ENCODE assay signal across 26 mouse cellular contexts in the genomic region with DNA sequence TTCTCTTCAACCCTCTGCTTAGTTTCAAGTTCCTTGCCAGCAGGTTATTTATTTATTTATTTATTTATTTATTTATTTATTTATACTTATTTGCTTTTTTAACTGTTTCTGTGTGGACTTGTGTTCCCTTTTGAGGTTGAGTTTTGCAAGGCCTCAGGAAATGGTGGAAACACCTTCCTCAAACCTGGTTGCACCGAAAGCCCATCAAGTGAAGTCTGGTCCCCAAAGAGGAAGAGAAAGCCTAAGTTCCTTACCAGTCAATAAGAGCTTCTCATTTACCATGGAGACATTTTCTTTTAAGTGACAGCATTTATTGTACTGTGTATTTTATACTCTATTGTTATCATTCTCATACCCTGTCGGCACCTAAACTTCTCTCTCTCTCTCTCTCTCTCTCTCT.
"Had no signal": no experiment of that assay in that cellular context is flagged by ENCODE, and none has a peak within 500 bp of the region (broad histone marks: within the 10 kb centered on the region; RNA-seq: fewer than 3 reads in every experiment).

No protein-coding gene starts in this region.

- H3K4me2 ChIP-seq: limb, embryonic 13.5 days; liver, embryonic 12.5 days; liver, embryonic 15.5 days; lung, embryonic 15.5 days; midbrain, embryonic 11.5 days; neural tube, embryonic 13.5 days had no signal

- ATAC-seq: intestine, embryonic 16.5 days; liver, embryonic 12.5 days had no signal

- H3K9ac ChIP-seq: limb, embryonic 13.5 days; liver, embryonic 12.5 days; liver, embryonic 15.5 days; lung, embryonic 15.5 days; neural tube, embryonic 13.5 days had no signal

- H3K4me1 ChIP-seq: limb, embryonic 10.5 days; limb, embryonic 13.5 days; liver, embryonic 12.5 days; liver, embryonic 15.5 days; lung, embryonic 15.5 days; neural tube, embryonic 13.5 days had no signal

- H3K9me3 ChIP-seq: limb, embryonic 10.5 days; limb, embryonic 13.5 days; liver, embryonic 12.5 days; liver, embryonic 15.5 days; lung, embryonic 15.5 days had no signal

- H3K4me3 ChIP-seq: layer of hippocampus, adult 2 months; limb, embryonic 10.5 days; limb, embryonic 13.5 days; liver, embryonic 12.5 days; liver, embryonic 15.5 days; lung, embryonic 15.5 days; myocyte; neural tube, embryonic 13.5 days had no signal

- H3K36me3 ChIP-seq: limb, embryonic 10.5 days; limb, embryonic 13.5 days; liver, embryonic 12.5 days; liver, embryonic 15.5 days; lung, embryonic 15.5 days; neural tube, embryonic 13.5 days had no signal

- DNase-seq: kidney, adult 18-20 months; kidney, adult 9 months; kidney, postnatal 14 days; layer of hippocampus, adult 9-11 months; liver; lung, adult 18-20 months; lung, postnatal 14 days; midbrain, embryonic 14.5 days; right cerebral cortex, adult 18-20 months; right cerebral cortex, postnatal 14 days; right cerebral cortex, postnatal 4 days; spleen, adult 18-20 months; thymus, adult 2 months; thymus, postnatal 25 days had no signal

- H3K27me3 ChIP-seq: limb, embryonic 13.5 days; liver, embryonic 12.5 days; liver, embryonic 15.5 days; lung, embryonic 15.5 days; neural tube, embryonic 13.5 days had no signal

- H3K27ac ChIP-seq: layer of hippocampus, adult 2 months; limb, embryonic 10.5 days; limb, embryonic 13.5 days; liver, embryonic 12.5 days; liver, embryonic 15.5 days; lung, embryonic 15.5 days; macrophage; neural tube, embryonic 13.5 days; stomach, postnatal 0 days had no signal
